Mouse (Mus musculus): ENCODE measurements around the gene Cyp2w1. TPM values are rescaled to one million over a fixed set of nuclear protein-coding genes. Genes with fewer than 3 reads are reported as not detected.

The Cyp2w1 gene
- polyA plus RNA-seq, 1 experiment from 2014 or later, result not detected

DNA sequence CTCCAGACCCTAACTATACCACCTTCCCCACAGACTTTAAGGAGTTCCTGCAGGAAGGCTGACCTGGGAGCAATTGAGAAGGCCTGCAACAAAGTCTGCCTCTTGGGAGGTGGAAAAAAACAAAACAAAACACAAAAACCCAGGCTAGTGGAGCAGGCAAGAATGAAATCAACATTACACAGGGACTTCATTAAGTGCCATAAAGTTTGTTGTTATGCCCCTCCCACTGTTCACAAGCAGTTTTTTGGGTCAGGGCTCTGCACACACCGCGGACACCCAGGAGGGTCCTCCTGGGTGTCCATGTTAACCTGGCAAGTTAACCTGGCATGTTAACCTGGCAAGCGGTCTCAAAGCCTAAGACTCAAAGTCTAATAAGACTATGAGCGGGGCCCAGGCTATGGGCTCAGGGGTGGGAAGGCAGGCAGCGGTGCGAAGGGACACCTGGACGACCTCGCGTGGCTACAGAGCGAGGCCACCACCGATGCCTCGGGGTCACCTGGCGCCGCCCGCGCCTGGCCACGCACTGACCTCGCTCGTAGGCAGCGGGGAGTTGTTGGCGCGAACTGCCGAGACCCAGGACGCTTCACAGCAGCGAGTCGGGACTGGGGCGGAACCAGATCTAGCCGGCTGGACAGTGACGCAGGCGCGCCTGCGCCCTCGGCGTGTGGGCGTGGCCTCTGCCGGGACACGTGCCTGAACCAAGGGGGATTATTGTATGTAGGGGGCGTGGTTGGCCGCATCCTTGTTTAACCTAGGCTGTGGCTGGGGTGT, 19.4 kb downstream of the Cyp2w1 start:
- peak overlapping the region; percentile 45 for H3K4me3 ChIP-seq (ENCODE audit: low read depth, low read length)
- DNase-seq (ENCODE audit: low spot score), result peak; percentile 95
- 1% methylated on average over 39 of the region's 39 CpGs for WGBS

DNA sequence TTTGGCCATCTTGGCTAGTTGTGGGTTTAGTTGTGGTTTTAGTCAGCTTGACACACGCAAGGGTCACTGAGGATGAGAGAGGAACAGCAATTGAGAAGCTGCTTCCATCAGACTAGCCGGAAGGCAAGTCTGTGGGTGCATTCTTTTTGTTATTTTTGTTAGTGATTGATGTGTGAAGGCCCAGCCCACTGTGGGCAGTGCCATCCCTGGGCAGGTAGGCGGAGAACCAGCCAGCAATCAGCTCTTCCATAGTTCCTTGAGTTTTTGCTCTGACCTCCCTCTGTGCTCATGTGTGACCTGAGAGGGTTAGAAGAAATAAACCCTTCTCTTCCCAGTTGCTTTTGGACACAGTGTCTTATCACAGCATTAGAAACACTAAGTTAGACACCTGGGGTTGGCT, 20.7 kb downstream of the Cyp2w1 start:
- Histone ChIP-seq H3K27ac (ENCODE audit: low read depth, low read length) (no peak overlapping the region), H3K36me3 (ENCODE audit: control insufficient read depth, insufficient read depth, low read length) (no peaks in the 10 kb centered on the region), H3K9me3 (ENCODE audit: control insufficient read depth, low read length) (no peaks in the 10 kb centered on the region), H3K4me2 (ENCODE audit: low read depth, low read length, severe bottlenecking) (no peak overlapping the region), H3K4me1 (replicated peaks; ENCODE audit: control insufficient read depth, insufficient read depth, low read length) (no peaks in the 10 kb centered on the region; the same call in 1 of the 2 replicates), H3K4me3 (ENCODE audit: low read depth, low read length) (no peak overlapping the region), H3K27me3 (ENCODE audit: control insufficient read depth, insufficient read depth, low read length) (no peaks in the 10 kb centered on the region), H3K9ac (ENCODE audit: low read length) (no peak overlapping the region)
- no peak for ATAC-seq (replicated peaks; ENCODE audit: low FRiP score)
- 85% methylated on average over 3 of the region's 3 CpGs for whole genome bisulfite sequencing
- no peak for DNase-seq (ENCODE audit: low spot score)

More for the DNA sequence above, 19.4 kb downstream of the Cyp2w1 start:
- no peaks in the 10 kb centered on the region for H3K9me3 ChIP-seq (ENCODE audit: control insufficient read depth, low read length)
- H3K4me2 ChIP-seq (ENCODE audit: low read depth, low read length, severe bottlenecking), result peak overlapping the region; percentile 72
- peak overlapping the region; percentile 76 for H3K9ac ChIP-seq (ENCODE audit: low read length)
- peak overlapping the region; percentile 5; the same call in 1 of the 2 replicates for H3K27ac ChIP-seq (ENCODE audit: low read depth, low read length)
- H3K4me1 ChIP-seq (replicated peaks; ENCODE audit: control insufficient read depth, insufficient read depth, low read length), result no peaks in the 10 kb centered on the region; the same call in 1 of the 2 replicates
- no peaks in the 10 kb centered on the region for H3K27me3 ChIP-seq (ENCODE audit: control insufficient read depth, insufficient read depth, low read length)
- ATAC-seq (replicated peaks; ENCODE audit: low FRiP score), result peak; percentile 91
- no peaks in the 10 kb centered on the region for H3K36me3 ChIP-seq (ENCODE audit: control insufficient read depth, insufficient read depth, low read length)

DNA sequence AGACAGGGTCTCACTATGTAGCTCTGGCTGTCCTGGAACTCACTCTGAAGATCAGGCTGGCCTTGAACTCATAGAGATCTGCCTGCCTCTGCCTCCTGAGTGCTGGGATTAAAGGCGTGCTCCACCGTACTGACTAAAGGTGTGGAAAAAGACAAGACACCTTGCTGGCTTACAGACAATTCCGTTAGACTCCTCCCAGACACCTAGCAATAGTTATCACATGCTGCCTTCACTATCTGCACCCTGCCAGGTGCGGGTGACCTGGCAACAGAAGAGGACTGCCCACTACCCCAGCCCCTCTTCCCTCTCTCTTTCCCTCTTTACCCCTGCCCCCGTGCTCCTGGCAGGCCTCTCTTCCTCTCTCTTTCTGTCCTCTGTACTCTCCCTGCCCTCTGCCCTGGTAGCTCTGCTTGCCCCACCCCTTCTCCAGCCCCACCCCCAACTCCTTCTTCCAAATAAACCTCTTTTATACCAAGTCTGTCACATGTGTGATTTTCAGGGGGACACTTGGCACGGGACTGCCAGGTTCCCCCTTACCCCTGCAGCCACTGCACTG, 21.6 kb downstream of the Cyp2w1 start:
- no peak for ATAC-seq (replicated peaks; ENCODE audit: low FRiP score)

GRCm38 (mm10) chr5:139374841-139375240, 22.4 kb downstream of the Cyp2w1 start:
- H3K4me2 ChIP-seq (ENCODE audit: low read depth, low read length, severe bottlenecking), result no peak overlapping the region
- no peaks in the 10 kb centered on the region for H3K9me3 ChIP-seq (ENCODE audit: control insufficient read depth, low read length)
- no peak overlapping the region for H3K9ac ChIP-seq (ENCODE audit: low read length)
- no peak overlapping the region for H3K4me3 ChIP-seq (ENCODE audit: low read depth, low read length)
- no peaks in the 10 kb centered on the region for H3K36me3 ChIP-seq (ENCODE audit: control insufficient read depth, insufficient read depth, low read length)
- 94% methylated on average over 2 of the region's 2 CpGs for WGBS
- H3K27ac ChIP-seq (ENCODE audit: low read depth, low read length), result no peak overlapping the region
- ATAC-seq (replicated peaks; ENCODE audit: low FRiP score) (no peak), DNase-seq (ENCODE audit: low spot score) (no peak)
- no peaks in the 10 kb centered on the region; the same call in 1 of the 2 replicates for H3K4me1 ChIP-seq (replicated peaks; ENCODE audit: control insufficient read depth, insufficient read depth, low read length)
- H3K27me3 ChIP-seq (ENCODE audit: control insufficient read depth, insufficient read depth, low read length), result no peaks in the 10 kb centered on the region

More for the DNA sequence above, 21.6 kb downstream of the Cyp2w1 start:
- H3K9me3 ChIP-seq (ENCODE audit: control insufficient read depth, low read length), result no peaks in the 10 kb centered on the region
- WGBS, result 80% methylated on average over 6 of the region's 6 CpGs
- no peak overlapping the region for H3K9ac ChIP-seq (ENCODE audit: low read length)
- no peak for DNase-seq (ENCODE audit: low spot score)
- H3K4me1 ChIP-seq (replicated peaks; ENCODE audit: control insufficient read depth, insufficient read depth, low read length), result no peaks in the 10 kb centered on the region; the same call in 1 of the 2 replicates
- H3K4me3 ChIP-seq (ENCODE audit: low read depth, low read length), result no peak overlapping the region
- H3K27me3 ChIP-seq (ENCODE audit: control insufficient read depth, insufficient read depth, low read length), result no peaks in the 10 kb centered on the region
- no peak overlapping the region for H3K4me2 ChIP-seq (ENCODE audit: low read depth, low read length, severe bottlenecking)
- no peak overlapping the region for H3K27ac ChIP-seq (ENCODE audit: low read depth, low read length)
- no peaks in the 10 kb centered on the region for H3K36me3 ChIP-seq (ENCODE audit: control insufficient read depth, insufficient read depth, low read length)

DNA sequence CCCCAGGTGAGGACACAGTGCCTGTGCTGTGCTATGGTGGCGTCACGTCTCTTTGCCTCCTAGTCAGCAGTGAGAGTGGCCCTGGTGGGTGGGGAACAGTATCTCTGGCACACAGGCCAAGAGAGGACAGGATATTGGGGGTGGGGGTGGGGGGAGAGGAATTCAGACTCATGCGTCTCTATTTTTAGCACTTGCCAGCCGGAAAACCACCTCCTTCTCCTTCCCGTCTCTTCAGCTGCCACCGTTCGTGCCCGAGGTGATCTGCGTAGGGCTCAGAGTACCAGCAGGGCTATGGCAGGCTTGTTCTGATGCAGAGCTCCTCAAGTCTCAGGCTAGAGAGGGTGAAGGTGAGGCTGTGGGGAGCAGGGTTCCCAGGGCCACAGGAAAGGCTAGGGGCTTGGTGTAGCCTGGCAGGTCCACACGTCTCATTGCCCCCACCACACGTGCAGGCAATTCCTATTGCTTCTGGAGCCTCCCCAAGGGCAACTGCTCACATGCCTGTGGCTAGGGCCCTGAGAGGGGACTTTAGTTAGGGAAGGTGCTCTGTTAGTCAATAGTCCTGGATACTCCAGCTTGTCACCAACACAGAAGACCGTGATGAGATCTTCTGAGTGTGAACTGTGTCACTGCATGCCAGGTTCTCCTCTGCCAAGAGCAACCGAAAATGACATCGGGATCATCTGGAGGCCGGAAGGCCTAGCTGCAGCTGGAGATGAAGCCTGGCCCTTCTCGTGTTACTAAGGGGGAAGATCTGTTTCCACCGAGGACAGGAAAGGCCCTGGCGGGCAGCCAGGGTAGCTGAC, 25.3 kb downstream of the Cyp2w1 start, which contains the start of gene Gpr146:
Gene Gpr146, plus strand, starts transcription at position 230 of the 803 bp plus-strand sequence.
- H3K4me1 ChIP-seq (replicated peaks; ENCODE audit: control insufficient read depth, insufficient read depth, low read length), result peaks cover 2% of the 10 kb centered on the region; the same call in 1 of the 2 replicates
- H3K9me3 ChIP-seq (ENCODE audit: control insufficient read depth, low read length), result no peaks in the 10 kb centered on the region
- no peak within 1 kb of the TSS for H3K9ac ChIP-seq (ENCODE audit: low read length)
- 86% methylated on average over 18 of the region's 18 CpGs for WGBS
- no peak within 1 kb of the TSS for H3K4me3 ChIP-seq (ENCODE audit: low read depth, low read length)
- DNase-seq (ENCODE audit: low spot score), result no peak
- no peaks in the 10 kb centered on the region for H3K27me3 ChIP-seq (ENCODE audit: control insufficient read depth, insufficient read depth, low read length)
- no peak within 1 kb of the TSS for H3K4me2 ChIP-seq (ENCODE audit: low read depth, low read length, severe bottlenecking)
- no peaks in the 10 kb centered on the region for H3K36me3 ChIP-seq (ENCODE audit: control insufficient read depth, insufficient read depth, low read length)
- no peak for ATAC-seq (replicated peaks; ENCODE audit: low FRiP score)
- H3K27ac ChIP-seq (ENCODE audit: low read depth, low read length), result no peak within 1 kb of the TSS

DNA sequence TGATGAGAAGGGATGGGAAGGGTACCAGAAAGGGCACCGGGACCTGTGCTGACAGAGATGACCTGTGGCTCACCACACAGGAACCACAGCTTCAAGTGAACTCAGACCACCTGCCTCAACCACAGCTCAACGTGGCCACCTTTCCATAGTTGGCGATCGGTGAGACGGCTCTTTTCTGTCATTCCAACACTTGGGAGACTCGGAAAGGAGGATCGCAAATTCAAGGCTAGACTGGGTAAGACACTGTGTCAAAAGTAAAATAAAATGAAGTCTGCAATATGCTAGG, 25.8 kb downstream of the Cyp2w1 start:
- H3K4me1 ChIP-seq (replicated peaks; ENCODE audit: control insufficient read depth, insufficient read depth, low read length), result peaks cover 2% of the 10 kb centered on the region; the same call in 1 of the 2 replicates
- 93% methylated on average over 7 of the region's 7 CpGs for WGBS

DNA sequence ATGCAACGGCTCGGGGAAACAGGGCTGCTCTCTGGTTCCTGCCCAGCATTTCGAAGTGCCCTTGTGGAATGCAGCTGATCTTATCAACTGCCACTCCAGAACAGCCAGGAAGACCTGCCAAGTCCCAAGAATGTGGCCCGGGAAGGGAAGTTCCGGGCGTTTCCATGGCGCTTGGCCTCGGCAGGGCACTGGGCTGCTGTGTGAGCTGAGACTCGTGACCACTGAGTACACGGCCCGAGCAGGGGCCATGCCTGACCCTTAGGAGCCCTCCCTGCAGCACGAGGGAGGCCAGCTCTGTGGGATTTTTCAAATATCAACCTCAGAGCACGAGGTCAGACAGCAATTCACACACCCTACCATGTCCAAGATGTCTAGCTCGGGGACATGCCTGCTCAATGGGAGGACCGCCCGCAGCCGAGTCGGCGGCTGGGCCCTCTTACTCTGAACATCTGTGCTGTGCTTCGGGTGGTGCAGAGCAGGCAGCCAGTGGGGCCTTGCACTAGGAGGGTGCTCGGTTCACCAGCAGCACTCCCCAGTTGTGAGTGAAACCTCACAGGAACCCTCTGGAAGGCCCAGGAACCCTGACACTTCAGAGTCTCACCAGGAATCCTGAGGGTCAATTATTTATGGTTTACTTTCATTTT, 26.7 kb downstream of the Cyp2w1 start:
- ATAC-seq (replicated peaks; ENCODE audit: low FRiP score) (no peak), DNase-seq (ENCODE audit: low spot score) (peak; percentile 67)
- Histone ChIP-seq H3K4me3 (ENCODE audit: low read depth, low read length) (no peak overlapping the region), H3K9ac (ENCODE audit: low read length) (no peak overlapping the region), H3K27ac (ENCODE audit: low read depth, low read length) (no peak overlapping the region), H3K27me3 (ENCODE audit: control insufficient read depth, insufficient read depth, low read length) (no peaks in the 10 kb centered on the region), H3K4me1 (replicated peaks; ENCODE audit: control insufficient read depth, insufficient read depth, low read length) (peaks cover 2% of the 10 kb centered on the region; the same call in 1 of the 2 replicates), H3K4me2 (ENCODE audit: low read depth, low read length, severe bottlenecking) (no peak overlapping the region), H3K36me3 (ENCODE audit: control insufficient read depth, insufficient read depth, low read length) (no peaks in the 10 kb centered on the region), H3K9me3 (ENCODE audit: control insufficient read depth, low read length) (no peaks in the 10 kb centered on the region)
- 66% methylated on average over 21 of the region's 21 CpGs for WGBS

More for the DNA sequence above, 25.8 kb downstream of the Cyp2w1 start:
- no peak for DNase-seq (ENCODE audit: low spot score)
- Histone ChIP-seq H3K4me3 (ENCODE audit: low read depth, low read length) (no peak overlapping the region), H3K27me3 (ENCODE audit: control insufficient read depth, insufficient read depth, low read length) (no peaks in the 10 kb centered on the region), H3K27ac (ENCODE audit: low read depth, low read length) (no peak overlapping the region), H3K36me3 (ENCODE audit: control insufficient read depth, insufficient read depth, low read length) (no peaks in the 10 kb centered on the region), H3K9me3 (ENCODE audit: control insufficient read depth, low read length) (no peaks in the 10 kb centered on the region), H3K9ac (ENCODE audit: low read length) (no peak overlapping the region), H3K4me2 (ENCODE audit: low read depth, low read length, severe bottlenecking) (no peak overlapping the region)
- no peak for ATAC-seq (replicated peaks; ENCODE audit: low FRiP score)

DNA sequence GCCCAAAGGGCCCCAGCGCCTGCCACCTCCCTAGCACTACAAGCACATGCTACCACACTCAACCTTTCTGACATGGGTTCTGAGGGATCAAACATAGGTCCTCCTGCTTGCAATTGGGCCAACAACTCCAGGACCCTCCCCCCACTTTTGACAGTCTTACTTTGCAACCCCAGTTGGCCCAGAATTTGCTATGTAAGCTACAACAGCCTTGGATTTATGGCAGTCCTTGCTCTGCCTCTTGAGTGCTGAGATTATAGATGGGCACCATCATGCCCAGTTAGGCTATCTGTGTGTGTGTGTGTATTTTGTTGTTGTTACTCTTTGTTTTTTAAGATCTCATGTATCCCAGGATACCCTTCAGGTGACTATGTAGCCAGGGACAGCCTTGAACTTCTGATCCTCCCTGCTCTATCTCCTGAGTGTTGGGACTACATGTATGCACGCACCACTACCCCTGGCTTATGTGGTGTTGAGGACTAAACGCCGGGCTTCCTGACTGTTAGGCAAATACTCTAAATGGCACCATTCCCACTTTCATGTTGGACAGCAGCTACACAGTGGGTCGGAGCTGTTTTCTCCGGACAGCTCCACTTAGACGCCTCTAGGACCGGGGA, 27.5 kb downstream of the Cyp2w1 start:
- H3K27ac ChIP-seq (ENCODE audit: low read depth, low read length), result 0 out of 2 replicates have a peak overlapping the region, but pooled peaks have one; percentile 15
- H3K9ac ChIP-seq (ENCODE audit: low read length), result peak overlapping the region; percentile 60; the same call in 1 of the 2 replicates
- H3K9me3 ChIP-seq (ENCODE audit: control insufficient read depth, low read length), result no peaks in the 10 kb centered on the region
- peak overlapping the region; percentile 90 for H3K4me2 ChIP-seq (ENCODE audit: low read depth, low read length, severe bottlenecking)
- peak; percentile 26; the same call in 1 of the 2 replicates for ATAC-seq (replicated peaks; ENCODE audit: low FRiP score)
- H3K4me3 ChIP-seq (ENCODE audit: low read depth, low read length), result peak overlapping the region; percentile 58
- DNase-seq (ENCODE audit: low spot score), result no peak
- no peaks in the 10 kb centered on the region for H3K27me3 ChIP-seq (ENCODE audit: control insufficient read depth, insufficient read depth, low read length)
- no peaks in the 10 kb centered on the region for H3K36me3 ChIP-seq (ENCODE audit: control insufficient read depth, insufficient read depth, low read length)
- peaks cover 2% of the 10 kb centered on the region; the same call in 1 of the 2 replicates for H3K4me1 ChIP-seq (replicated peaks; ENCODE audit: control insufficient read depth, insufficient read depth, low read length)
- 25% methylated on average over 8 of the region's 8 CpGs for WGBS
